Mouse (Mus musculus) embryonic stem cell, embryonic (primary cell): ENCODE results near the gene Xrcc2.

Experiments
- CTCF ChIA-PET, 4 experiments: fragments of 300-600 bp in 2 of 4; fragments of 350-600 bp in 2 of 4; sonication (Branson Sonifier 250); formaldehyde crosslinking; loops; one replicate each; lab custom pipeline; 2022; ENCODE audit warnings: inconsistent platforms in 2 of 4; lab: Charles Lee
- POLR2A ChIA-PET, 4 experiments: fragments of 300-600 bp in 2 of 4; fragments of 350-600 bp in 2 of 4; sonication (Branson Sonifier 250); formaldehyde crosslinking; loops; one replicate each; lab custom pipeline; 2022; ENCODE audit warnings: antibody characterized with exemption in 4 of 4, inconsistent platforms in 1 of 4; lab: Charles Lee

Xrcc2 gene

GRCm38 (mm10) chr5:25697941-25698340 is 7.7 kb downstream of the Xrcc2 start:
- ChIA-PET CTCF (interaction anchor here in 1 of 4 experiments (0.6 kb wide), 1 partner anchor 70 kb away, joined by 3 read pairs; no protein-coding TSS in a partner anchor), POLR2A (interaction anchor here in 3 of 4 experiments (0.8 to 4.0 kb wide), 4 partner anchors 7 to 86 kb away, joined by 3 to 22 read pairs (median 8); partner anchors contain the start of gene Xrcc2 (in 2 of the 3))

GRCm38 (mm10) chr5:25696256-25696655 is 9.4 kb downstream of the Xrcc2 start:
- ChIA-PET POLR2A (interaction anchor here in 3 of 4 experiments (0.7 to 4.0 kb wide), 6 partner anchors 8 to 78 kb away, joined by 3 to 22 read pairs (median 6); partner anchors contain the start of gene Xrcc2 (in 3 of the 3)), CTCF (no interaction called here)

- CTCF ChIA-PET: no interaction called here
These were observed 9.8 kb downstream of the Xrcc2 start for GRCm38 (mm10) chr5:25695786-25696185.

GRCm38 (mm10) chr5:25671696-25672520 is 33.7 kb downstream of the Xrcc2 start:
- POLR2A ChIA-PET: interaction anchor here (0.6 to 5.0 kb wide), 48 partner anchors 8 to 662 kb away, joined by 3 to 36 read pairs (median 4); partner anchors contain the start of genes Xrcc2 (in 3 of the 4), Actr3b (in 2 of the 4) and Kmt2c (in 1 of the 4)
- CTCF ChIA-PET: interaction anchor here in 2 of 4 experiments (1.0 to 1.9 kb wide), 5 partner anchors 10 to 235 kb away, joined by 3 to 8 read pairs (median 4); no protein-coding TSS in a partner anchor

More at GRCm38 (mm10) chr5:25695786-25696185, 9.8 kb downstream of the Xrcc2 start:
- POLR2A ChIA-PET: interaction anchor here in 3 of 4 experiments (0.7 to 4.0 kb wide), 8 partner anchors 8 to 79 kb away, joined by 3 to 22 read pairs (median 6); partner anchors contain the start of gene Xrcc2 (in 2 of the 3)

- CTCF ChIA-PET: interaction anchor here (0.5 to 1.9 kb wide), 10 partner anchors 11 to 626 kb away, joined by 3 to 8 read pairs (median 4); no protein-coding TSS in a partner anchor
- POLR2A ChIA-PET: interaction anchor here (0.7 to 5.0 kb wide), 34 partner anchors 9 to 172 kb away, joined by 3 to 36 read pairs (median 4); partner anchors contain the start of genes Xrcc2 (in 3 of the 4), Actr3b (in 2 of the 4) and Kmt2c (in 1 of the 4)
These were observed 34.6 kb downstream of the Xrcc2 start for GRCm38 (mm10) chr5:25671051-25671450.

- ChIA-PET CTCF (interaction anchor here (0.5 to 1.1 kb wide), 6 partner anchors 65 to 753 kb away, joined by 3 to 6 read pairs (median 4); no protein-coding TSS in a partner anchor), POLR2A (interaction anchor here in 3 of 4 experiments (0.6 to 5.0 kb wide), 36 partner anchors 9 to 1616 kb away, joined by 3 to 36 read pairs (median 4); partner anchors contain the start of genes Actr3b (in 1 of the 3) and Kmt2c (in 1 of the 3))
These were observed 37.3 kb downstream of the Xrcc2 start for GRCm38 (mm10) chr5:25668306-25668705.

GRCm38 (mm10) chr5:25666684-25667083 is 38.9 kb downstream of the Xrcc2 start:
- POLR2A ChIA-PET: interaction anchor here in 3 of 4 experiments (0.6 to 5.0 kb wide), 6 partner anchors 12 to 982 kb away, joined by 3 to 36 read pairs (median 6); partner anchors contain the start of gene Nub1 (in 1 of the 3)
- CTCF ChIA-PET: interaction anchor here in 1 of 4 experiments (0.8 kb wide), 1 partner anchor 54 kb away, joined by 7 read pairs; no protein-coding TSS in a partner anchor

- ChIA-PET POLR2A (interaction anchor here in 1 of 4 experiments (0.5 kb wide), 1 partner anchor 672 kb away, joined by 3 read pairs; no protein-coding TSS in a partner anchor), CTCF (no interaction called here)
These were observed 39.5 kb downstream of the Xrcc2 start for GRCm38 (mm10) chr5:25666108-25666507.

- POLR2A ChIA-PET: interaction anchor here in 1 of 4 experiments (0.7 kb wide), 1 partner anchor 304 kb away, joined by 3 read pairs; no protein-coding TSS in a partner anchor
- CTCF ChIA-PET: interaction anchor here in 1 of 4 experiments (0.6 kb wide), 1 partner anchor 926 kb away, joined by 3 read pairs; no protein-coding TSS in a partner anchor
These were observed 40.1 kb downstream of the Xrcc2 start for GRCm38 (mm10) chr5:25665516-25665915.

GRCm38 (mm10) chr5:25663165-25663564 is 42.5 kb downstream of the Xrcc2 start:
- CTCF ChIA-PET: interaction anchor here in 1 of 4 experiments (0.6 kb wide), 1 partner anchor 169 kb away, joined by 3 read pairs; no protein-coding TSS in a partner anchor
- POLR2A ChIA-PET: interaction anchor here in 2 of 4 experiments (1.0 to 1.5 kb wide), 4 partner anchors 8 to 42 kb away, joined by 3 to 5 read pairs (median 4); partner anchors contain the start of gene Xrcc2 (in 1 of the 2)

- CTCF ChIA-PET: interaction anchor here in 2 of 4 experiments (0.6 to 1.2 kb wide), 2 partner anchors 22 to 218 kb away, joined by 3 read pairs; no protein-coding TSS in a partner anchor
- POLR2A ChIA-PET: interaction anchor here in 3 of 4 experiments (0.5 to 3.5 kb wide), 18 partner anchors 9 to 379 kb away, joined by 3 to 36 read pairs (median 4); partner anchors contain the start of genes Actr3b (in 1 of the 3) and Kmt2c (in 1 of the 3)
These were observed 51.0 kb downstream of the Xrcc2 start for GRCm38 (mm10) chr5:25654578-25654987.

GRCm38 (mm10) chr5:25653377-25653776 is 52.2 kb downstream of the Xrcc2 start:
- CTCF ChIA-PET: interaction anchor here in 2 of 4 experiments (0.6 to 1.2 kb wide), 2 partner anchors 24 to 669 kb away, joined by 3 read pairs; no protein-coding TSS in a partner anchor
- POLR2A ChIA-PET: interaction anchor here (0.5 to 3.5 kb wide), 21 partner anchors 10 to 1576 kb away, joined by 3 to 36 read pairs (median 4); no protein-coding TSS in a partner anchor

GRCm38 (mm10) chr5:25652435-25652834 is 53.2 kb downstream of the Xrcc2 start:
- ChIA-PET POLR2A (interaction anchor here (0.9 to 3.5 kb wide), 10 partner anchors 9 to 130 kb away, joined by 3 to 36 read pairs (median 3); no protein-coding TSS in a partner anchor), CTCF (no interaction called here)

- ChIA-PET POLR2A (interaction anchor here in 3 of 4 experiments (0.6 to 1.0 kb wide), 3 partner anchors 10 to 730 kb away, joined by 3 read pairs; no protein-coding TSS in a partner anchor), CTCF (interaction anchor here in 1 of 4 experiments (0.6 kb wide), 1 partner anchor 436 kb away, joined by 3 read pairs; no protein-coding TSS in a partner anchor)
These were observed 59.8 kb downstream of the Xrcc2 start for GRCm38 (mm10) chr5:25645661-25646364.

GRCm38 (mm10) chr5:25644509-25644908 is 61.1 kb downstream of the Xrcc2 start:
- CTCF ChIA-PET: no interaction called here
- POLR2A ChIA-PET: interaction anchor here in 2 of 4 experiments (0.6 to 3.0 kb wide), 2 partner anchors 9 to 118 kb away, joined by 3 to 10 read pairs; no protein-coding TSS in a partner anchor

GRCm38 (mm10) chr5:25642741-25643140 is 62.9 kb downstream of the Xrcc2 start:
- ChIA-PET CTCF (interaction anchor here in 1 of 4 experiments (0.9 kb wide), 1 partner anchor 90 kb away, joined by 3 read pairs; no protein-coding TSS in a partner anchor), POLR2A (interaction anchor here in 3 of 4 experiments (0.5 to 3.0 kb wide), 5 partner anchors 8 to 63 kb away, joined by 3 to 10 read pairs (median 5); partner anchors contain the start of gene Xrcc2 (in 1 of the 3))
